Mouse (Mus musculus) lung, postnatal 36 days (tissue): ENCODE results near the gene Neil3.
"Not testable (repeated sequence)": the region's sequence is repeated elsewhere in the genome, so short reads cannot be mapped to it uniquely, and the experiment has no call there.

Experiments used
- DNase-seq: peaks from one replicate; pipeline ENCODE4 v3.0.0; 2022; ENCODE audit warnings: mixed read lengths

The Neil3 gene

DNA sequence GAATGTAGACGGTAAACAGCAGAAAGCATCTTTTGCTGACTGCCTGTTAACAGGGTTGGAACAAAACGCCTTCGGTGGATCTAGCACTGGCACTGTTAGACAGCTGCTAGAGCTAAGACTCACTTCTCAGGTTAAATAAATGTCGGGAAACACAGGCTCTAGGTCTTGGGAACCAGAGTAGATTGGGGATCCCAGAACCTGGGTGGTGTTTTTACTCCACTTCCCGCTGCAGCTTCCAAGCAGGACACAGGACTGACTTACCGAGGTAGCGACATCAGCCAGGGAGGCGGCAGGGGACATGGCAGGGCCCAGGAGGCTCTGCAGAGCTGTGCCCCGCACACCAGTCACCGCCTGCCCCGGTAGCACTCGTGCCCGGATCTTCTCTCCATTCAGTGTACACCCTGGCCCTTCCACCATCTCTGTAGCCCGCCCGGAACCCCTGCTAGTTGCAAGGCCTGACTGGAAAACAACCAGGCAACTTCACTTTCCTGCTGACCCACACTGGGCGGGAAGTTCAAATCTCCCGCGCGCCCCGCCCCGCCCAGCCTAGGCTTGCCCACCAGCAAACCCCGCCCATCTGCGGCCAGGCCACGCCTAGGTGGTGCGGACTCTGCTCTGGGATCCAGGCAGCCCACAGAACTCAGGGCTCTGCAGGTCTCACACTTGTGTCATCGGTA, at the start of gene Neil3:
Gene Neil3 (minus strand): TSS at position 571 of the 677 bp plus-strand sequence.
- peak; percentile 88 for DNase-seq

DNA sequence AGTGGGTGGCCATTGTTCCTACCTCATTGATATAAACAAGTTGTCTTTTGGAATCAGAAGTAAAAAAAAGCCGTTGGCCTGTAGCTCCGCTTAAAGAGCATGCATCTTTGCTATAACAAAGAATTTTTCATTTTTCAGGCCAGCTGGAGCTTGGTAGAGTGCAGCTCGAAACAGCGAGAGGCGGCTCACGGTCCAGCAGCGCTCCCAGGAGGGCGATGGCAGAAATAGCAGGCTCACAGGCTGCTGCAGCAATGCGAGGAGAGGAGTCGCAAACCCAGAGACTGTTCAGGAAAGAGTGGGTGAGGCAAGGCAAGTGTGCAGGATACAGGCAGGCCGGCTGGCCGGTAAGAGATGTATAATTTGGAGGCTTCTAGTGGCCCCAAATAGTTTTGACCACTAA, 42.0 kb upstream of the Neil3 start:
- peak; percentile 1 for DNase-seq

DNA sequence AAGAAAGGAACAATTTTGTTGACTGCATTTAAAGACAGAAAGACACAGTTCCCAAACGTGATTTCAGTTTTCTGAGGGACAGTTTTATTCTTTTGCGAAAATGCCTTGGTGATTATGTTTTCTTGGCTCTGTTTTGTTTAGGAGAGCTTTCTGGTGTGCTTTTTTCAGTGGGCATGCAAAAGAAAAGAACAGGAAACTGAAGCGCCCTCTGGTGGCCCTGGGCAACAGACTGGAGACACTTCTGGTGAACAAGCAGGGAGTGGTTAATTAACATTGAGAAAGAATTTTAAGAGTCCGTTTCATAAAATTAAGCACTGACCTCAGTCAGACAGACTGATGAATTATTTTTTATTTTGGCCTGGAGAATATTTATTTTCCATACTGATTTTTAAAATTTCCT, 25.1 kb upstream of the Neil3 start:
- peak; percentile 77 for DNase-seq

DNA sequence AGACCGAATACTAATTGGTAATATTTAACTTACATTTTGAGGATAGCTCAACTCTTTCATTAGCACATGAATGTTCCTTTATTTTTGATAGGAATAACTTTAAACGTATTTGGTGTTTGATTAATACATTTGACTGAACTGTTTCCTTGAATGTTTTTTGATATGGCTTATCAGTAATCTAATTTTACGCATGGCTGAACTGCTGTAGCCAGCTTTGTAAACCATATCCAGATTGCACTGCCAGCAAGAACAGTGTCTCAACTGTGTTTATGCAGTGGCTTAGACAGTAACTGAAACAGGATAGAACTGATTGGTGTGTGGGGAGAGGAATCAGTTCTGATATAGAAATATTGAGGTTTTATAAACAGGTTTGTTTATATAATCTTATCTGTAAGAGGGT, 22.6 kb upstream of the Neil3 start:
- DNase-seq, result no peak

DNA sequence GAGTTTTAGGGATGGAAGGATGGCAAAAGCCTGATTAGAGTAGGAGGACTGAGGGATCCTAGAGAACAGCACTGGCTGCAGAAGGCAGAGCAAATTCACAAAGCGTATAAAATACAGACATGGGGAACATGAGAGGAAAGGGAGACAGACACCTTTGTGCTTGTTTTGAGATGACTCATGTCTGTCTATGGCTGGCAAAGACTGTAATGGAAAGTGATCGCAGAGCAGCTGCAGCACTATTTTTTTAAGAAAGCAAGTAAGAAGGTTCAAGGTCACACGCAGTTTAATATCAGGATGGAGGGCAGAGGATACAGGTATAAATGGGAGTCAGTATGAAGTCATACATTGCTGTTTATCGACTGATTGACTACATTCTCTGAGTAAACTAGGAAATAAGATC, 8.2 kb downstream of the Neil3 start:
- DNase-seq, result no peak

DNA sequence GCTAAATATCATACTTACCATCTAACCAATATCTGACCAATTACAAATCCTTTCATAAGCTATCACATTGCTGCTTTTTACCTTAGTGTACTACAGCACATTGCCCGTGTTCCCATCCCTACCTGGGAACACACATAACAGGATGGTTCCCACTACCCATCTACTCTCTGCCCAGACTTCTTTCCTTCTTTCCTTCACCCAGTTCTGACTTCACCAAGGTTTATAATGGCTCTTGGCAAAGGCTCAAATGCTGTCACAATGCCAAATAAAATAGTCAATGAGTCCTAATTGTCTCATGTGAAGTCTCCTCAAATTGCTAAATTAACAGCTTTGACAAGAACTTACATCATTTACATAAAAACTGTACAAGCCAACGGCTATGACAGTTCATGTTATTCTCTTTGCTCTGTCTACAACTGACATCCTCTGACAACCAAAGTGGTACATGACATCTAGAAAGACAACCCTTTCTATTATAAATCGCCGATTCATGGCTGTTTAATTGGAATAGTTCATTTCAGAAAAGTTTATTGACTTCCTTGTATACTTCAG, 9.9 kb downstream of the Neil3 start:
- DNase-seq, result no peak

DNA sequence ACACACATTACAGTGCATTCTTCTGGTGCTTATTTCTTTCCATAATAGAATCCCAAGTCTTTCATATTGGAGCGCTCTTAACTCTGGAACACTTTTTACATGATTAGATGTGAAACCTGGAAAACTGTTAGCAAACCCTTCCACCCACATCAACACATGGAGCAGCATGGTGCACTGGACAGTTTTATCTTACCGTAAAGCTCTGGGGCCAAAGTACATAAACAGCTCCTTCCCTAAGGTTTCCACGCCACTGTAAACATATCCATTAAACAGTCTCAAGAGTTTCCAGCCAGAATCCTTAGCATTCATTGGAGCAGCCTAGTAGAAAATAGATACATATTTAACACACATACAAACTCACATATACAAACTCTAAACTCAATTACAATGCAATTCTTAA, 15.4 kb downstream of the Neil3 start:
- no peak for DNase-seq

DNA sequence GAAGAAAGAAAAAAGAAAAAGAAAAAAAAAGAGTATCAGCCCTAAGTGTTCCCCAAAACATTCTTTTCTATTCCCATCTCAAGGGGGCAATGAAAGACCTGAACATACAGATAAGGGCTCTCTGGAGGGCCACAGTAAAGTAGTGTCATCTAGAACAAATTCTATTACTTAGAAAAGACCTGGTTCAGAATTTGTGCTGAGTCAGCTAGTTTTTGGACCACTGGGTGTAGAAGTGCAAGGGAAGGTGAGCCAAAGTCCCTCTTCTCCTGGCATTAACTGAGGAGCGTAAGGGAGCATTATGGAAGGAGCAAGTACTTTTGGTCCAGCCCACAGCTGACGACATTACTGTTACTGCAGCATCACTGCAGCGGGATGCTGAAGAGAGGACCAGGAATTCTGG, 19.7 kb downstream of the Neil3 start:
- DNase-seq, result no peak

DNA sequence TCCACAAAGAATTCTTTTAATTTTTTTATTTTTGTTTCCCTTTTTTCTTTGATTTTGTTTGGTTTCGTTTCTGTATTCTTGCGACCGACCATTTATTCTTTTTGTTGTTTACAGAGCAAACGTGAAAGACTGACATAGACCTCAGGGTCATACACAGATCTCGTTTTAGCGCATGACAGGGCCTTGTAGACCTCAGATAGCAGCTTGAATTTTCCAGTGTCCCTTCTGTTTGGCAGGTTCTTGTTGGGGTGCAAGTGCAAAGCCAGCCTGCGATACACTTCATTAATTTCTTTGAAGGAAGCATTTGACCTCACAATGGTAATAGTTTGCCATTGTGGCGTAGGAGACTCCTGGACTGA, 24.6 kb downstream of the Neil3 start:
- DNase-seq, result no peak

DNA sequence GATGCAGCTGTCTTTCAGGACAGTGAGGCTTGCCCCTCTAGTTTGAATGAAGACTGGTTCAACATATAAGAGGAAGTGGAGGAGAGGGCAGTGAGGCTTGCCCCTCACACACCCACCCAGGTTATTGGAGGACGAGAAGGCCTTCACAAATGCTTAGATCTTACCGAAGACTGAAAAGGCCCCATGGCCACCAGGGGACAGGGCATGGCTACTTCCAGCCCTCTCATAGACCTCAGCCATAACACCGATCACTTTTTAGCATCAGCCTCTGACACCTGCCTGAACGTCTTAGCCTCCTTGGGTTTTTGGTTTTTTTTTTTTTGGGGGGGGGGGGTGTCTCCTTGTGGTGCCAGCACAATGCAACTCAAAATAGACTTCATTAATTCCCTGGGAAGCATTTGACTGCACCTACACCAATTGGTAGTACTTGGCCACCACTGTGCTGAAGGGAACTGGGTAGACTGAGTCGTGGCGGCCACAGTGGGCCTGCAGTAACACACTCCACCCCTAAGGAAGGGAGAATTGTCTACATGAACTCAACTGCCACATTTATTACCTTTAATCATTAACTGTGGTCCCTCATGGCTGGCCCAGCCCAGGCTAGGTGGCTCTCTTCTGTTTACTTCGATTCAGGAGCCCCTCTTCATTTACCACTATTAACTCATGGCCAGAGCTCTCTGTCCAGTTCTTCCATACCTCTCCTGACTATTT, 25.1 kb downstream of the Neil3 start:
- no peak for DNase-seq

DNA sequence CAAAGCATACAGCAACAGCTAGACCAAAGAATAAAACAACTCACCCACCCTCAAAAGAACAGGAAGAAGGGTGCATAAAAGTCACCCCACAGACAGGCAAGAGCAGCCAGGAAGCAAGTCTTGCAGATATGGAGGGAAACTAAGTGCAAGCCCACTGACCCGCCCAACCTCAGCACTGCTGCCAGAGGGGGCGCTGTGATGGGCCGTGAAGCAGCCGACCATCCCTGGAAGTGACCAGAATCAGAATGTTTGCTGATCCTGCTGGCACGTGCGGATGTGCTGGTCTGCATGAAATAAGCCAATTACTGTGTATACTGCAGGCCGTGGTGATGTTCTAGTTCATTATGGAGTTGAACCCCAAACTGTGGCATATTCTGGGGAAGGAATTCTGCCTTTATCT, 26.6 kb downstream of the Neil3 start:
- DNase-seq, result no peak

DNA sequence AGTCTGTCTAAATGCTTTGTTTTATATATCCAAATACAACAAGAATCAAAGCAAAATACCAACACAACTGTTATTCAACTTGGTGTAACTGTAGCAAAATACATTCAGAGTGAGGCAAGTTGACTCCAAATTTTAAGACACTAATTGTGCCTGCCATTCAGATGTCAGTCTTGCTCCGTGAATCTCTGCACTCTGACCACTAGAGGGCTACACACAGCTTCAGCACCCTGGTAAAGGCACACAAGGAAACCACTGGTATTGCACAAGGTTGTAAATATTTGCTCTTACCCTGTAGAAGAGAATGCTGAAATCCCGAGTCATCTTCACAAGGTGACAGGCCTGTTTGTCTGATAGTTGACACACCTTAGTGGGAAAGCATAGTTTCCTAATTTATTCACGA, 31.8 kb downstream of the Neil3 start:
- peak; percentile 71 for DNase-seq

DNA sequence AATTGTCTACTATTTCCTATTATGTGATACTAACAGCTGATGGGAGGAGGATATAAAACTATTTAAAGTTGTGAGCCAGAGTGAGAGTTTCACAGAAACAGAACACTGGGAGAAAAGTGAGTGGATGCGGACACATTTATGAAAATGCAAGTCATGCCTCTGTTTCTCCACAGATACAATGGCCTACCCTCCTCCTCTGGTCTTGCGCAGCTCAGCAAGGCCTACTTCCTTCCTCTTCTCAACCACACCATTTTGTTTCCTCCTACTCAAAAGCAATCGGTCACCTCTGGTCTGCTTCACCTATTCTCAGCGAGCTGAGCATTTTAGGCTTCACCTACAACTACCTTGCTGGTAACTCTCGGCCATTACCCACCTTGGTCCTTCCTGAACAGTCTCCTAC, 34.0 kb downstream of the Neil3 start:
- peak; percentile 15 for DNase-seq

DNA sequence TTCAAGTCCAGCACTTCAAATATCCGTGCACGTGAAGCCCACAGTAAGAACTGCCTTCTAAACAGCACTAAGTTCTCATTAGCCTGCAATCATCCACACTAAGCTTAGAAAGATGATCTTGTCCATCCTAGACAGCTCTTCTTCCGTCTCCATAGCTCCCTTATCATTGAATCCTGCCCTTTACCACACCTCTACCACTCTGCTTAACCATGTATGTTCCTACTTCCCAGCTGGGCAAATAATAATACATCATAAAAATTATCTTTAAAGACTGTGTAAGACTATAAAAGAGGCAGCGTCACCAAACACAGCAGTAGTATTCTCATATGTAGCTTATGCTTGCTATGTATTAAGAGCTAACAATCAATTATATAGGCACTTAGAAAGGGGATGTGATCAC, 35.2 kb downstream of the Neil3 start:
- DNase-seq, result no peak

DNA sequence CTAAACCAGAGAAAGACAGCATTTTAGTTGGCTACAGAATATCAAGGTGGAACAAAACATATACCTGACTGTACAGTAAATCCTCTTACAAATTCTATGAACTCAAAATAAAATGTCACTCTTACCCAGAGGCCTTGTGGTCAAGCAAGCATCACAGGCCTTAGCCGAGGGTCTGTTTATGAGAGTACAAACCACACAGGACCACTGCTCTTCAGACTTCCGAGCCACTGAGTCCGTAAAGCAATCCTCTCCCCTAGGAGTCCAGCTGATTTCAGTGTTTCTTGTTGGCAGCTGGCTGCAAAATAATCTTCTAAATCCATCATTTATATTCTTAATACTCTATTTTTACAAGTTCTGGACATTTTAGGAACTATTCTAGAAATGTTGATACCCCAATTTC, 38.0 kb downstream of the Neil3 start:
- no peak for DNase-seq

DNA sequence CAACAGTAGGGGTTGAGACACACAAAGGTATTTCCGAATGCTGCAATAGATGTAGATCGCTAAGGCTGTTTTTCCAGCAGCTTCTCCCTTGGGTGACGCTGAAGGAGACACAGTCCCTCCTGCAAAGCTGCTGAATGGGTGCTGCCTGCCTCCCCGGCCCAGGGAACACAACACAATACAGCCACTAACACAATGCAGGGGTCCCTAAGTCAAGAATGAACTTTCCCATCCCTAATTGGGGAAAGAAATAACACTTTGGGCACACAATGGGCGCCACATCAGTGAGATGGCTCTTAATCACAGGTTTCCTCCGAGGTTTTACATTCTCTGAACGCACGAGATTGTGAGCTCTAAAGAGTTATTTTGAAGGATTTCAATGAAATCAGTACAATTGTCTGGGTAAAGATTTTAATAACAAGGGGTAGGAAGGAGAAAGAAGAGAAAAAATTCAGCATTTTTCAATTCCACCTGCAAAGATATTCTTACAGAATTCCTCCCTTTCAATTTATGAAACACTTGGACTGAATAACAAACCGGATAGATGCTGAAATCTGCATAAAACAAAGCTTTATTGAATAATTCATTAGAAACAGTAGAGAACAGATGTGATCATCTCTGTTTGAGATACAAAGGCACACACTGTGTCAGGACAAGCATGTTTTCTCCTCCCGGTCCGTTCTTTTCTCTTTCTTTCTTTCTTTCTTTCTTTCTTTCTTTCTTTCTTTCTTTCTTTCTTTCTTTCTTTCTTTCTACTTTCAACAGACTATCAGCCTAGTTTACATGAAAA, 38.6 kb downstream of the Neil3 start:
- no peak for DNase-seq

DNA sequence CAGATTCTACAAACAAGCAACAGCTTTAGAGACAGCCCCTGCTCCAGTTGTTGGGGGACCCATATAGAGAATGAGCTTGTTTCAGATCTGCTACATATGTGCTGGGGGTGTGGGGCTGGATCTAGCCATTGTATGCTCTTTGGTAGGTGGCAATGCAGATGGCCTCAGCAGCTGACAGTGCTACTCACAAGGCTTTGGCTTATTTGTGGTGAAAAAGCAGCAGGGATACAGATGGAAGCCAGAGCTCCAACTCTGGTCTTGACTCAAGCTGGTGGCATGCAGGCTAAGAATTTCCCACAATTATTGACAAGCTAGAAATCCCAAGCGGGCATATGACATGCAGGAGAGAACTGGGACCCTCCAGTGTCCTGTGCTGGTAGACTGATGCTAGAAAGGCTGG, 40.8 kb downstream of the Neil3 start:
- DNase-seq, result no peak

DNA sequence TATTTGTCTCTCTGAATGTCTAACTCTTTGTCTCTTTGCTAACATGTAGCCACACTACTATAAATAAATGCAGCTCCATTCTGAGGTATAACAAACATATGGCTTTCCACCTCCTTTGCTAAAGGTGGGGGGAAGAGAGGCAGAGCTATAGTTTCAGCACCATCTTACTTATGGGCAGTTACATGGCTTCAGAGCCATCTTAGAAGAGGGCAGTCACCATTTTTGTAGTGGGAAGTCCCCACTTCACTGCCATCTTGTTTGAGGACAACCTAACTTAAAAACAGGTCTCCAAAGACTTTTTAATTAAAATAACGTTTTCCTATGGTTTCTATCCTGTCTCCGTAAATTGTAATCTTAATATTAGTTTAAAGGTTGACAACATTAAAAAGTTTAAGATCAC, 47.1 kb downstream of the Neil3 start:
- no peak for DNase-seq

DNA sequence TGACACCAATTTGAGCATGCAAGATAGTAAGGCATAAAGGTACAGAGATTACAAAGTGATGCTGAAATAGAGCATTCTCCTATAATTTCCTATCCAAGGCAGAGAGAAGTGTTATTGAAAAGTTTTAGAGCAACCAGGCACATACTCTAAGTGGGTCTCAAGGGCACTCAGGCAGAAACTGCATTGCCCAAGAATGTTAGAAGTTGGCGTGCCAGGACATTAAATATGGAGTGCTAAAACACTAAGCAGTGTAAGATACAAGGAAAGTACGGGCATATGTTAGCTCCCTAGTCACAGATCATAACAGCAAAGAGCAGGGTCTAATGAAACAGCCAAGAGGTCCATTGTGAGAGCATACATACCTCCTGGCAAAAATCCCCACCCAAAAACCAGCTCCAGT, 65.3 kb downstream of the Neil3 start:
- peak; percentile 69 for DNase-seq

DNA sequence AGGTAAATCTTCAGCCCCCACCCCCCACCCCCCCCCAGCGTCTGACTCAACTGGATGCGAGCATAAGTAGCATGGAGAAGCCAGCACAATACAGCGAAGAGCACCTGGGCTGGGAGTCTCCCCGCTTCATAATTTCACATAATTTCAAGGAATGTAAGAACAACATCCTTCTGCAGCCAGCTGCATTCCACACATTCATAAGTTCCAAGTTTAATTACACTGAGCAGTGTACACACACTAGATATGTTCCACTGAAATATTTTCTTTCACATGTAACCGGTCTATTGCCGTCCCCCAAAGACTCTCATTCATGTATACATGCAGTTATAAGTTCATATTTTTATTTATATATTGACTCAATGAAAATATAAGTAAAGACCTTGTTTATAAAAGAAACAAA, 72.6 kb downstream of the Neil3 start:
- no peak for DNase-seq

DNA sequence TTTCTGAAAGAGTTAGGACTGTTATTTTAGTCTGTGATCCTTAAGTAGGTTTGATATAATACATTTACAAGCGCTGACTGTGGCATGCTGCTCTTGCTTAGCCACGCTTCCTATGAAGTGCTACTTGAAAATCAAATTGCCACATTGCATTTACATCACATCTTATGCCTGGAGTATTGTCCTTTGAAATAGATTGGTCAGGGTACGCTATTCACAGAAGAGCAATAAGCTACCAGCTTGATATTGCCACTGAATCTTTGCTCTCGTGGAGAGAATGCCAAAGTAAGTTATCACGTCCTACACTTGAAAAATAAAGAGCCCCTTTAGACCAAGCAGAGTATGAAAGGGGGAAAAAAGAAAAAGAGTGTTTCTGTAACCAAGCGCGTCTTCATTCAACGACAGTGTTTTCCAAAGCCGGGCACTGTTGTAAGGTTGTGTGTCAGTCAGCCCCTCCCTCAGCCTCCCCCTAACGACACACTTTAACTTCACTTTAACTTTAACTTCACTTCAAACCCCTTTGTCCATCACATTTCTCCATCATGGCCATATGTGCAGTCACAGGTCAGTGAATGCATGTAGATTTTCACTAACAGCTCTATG, 76.3 kb downstream of the Neil3 start:
- no peak for DNase-seq

DNA sequence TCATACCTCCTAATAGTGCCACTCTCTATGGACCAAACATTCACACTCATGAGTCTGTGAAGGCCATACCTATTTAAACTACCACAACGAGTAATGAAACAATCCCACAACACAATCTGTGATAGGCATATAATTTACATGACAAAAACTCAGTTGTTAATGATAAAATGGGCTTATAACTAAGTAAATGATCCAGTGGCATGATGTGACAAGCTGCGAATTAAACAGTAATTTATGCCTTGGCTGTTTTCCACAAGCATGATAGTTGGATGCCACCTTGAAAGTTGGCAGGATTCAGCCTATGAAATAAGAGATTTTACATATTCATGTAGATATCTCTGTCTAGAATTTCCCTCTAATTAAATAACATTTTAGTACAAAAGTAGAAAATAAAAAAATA, 99.3 kb downstream of the Neil3 start:
- no peak for DNase-seq

DNA sequence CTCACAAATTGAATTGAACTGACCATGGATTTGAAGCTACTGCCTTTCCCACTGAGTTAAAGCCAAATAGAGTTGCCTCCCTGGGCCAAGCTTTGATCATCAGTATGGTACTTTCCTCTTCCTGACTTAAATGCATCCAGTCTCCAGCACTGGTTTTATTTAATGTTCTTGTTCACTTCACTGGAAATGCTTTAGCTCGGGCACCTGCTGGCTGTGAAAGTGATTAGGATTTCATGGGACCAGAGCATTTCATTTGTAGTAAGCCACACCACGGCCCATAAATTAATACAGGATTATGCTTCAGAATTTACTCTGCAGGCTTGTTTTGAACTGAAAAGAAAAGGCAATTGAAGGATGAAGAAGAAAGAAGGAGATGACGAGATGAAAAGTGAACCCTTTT, 100.8 kb downstream of the Neil3 start:
- DNase-seq, result not testable (repeated sequence)
